Mouse (Mus musculus): ENCODE data around the gene Treh. TPM values are rescaled to one million over a fixed set of nuclear protein-coding genes. Genes with fewer than 3 reads are reported as not detected.

Treh gene
- total and polyA plus RNA-seq, 3 experiments, result not detected

- H3K9me3 ChIP-seq (replicated peaks), result no peaks in the 10 kb centered on the region; the same call in 1 of the 2 replicates
- no peaks in the 10 kb centered on the region for H3K4me1 ChIP-seq (ENCODE audit: insufficient read depth, low read depth, low read length)
- TF ChIP-seq CTCF (IDR thresholded peaks at IDR 0.05; ENCODE audit: low read depth, low read length) (peak; percentile 23; the same call in 1 of the 2 replicates), TAL1 (conservative IDR thresholded peaks at IDR 0.05; ENCODE audit: low read depth, low read length) (no peak)
- ATAC-seq (ENCODE audit: extremely low read depth, insufficient number of reproducible peaks, low FRiP score, poor library complexity, severe bottlenecking), result no peak
- DNase-seq (ENCODE audit: low spot score), result peak; percentile 21
- H3K27me3 ChIP-seq (ENCODE audit: insufficient read depth, low read length), result peaks cover 29% of the 10 kb centered on the region
- H3K4me3 ChIP-seq (ENCODE audit: low read depth, low read length), result no peak overlapping the region
- no peaks in the 10 kb centered on the region for H3K36me3 ChIP-seq (replicated peaks)
These were observed 17.7 kb upstream of the Treh start for GRCm38 (mm10) chr9:44655098-44656066.

GRCm38 (mm10) chr9:44663706-44664105, 9.3 kb upstream of the Treh start:
- TF ChIP-seq TAL1 (conservative IDR thresholded peaks at IDR 0.05; ENCODE audit: low read depth, low read length) (no peak), CTCF (IDR thresholded peaks at IDR 0.05; ENCODE audit: low read depth, low read length) (no peak), GATA2 (IDR thresholded peaks at IDR 0.05; ENCODE audit: borderline replicate concordance, low read depth, low read length) (no peak), POLR2AphosphoS5 (IDR thresholded peaks at IDR 0.05; ENCODE audit: insufficient replicate concordance, low read depth, low read length) (no peak), GATA1 (IDR thresholded peaks at IDR 0.05; ENCODE audit: borderline replicate concordance, low read length) (no peak)
- Histone ChIP-seq H3K4me1 (ENCODE audit: insufficient read depth, low read depth, low read length) (no peaks in the 10 kb centered on the region), H3K27me3 (ENCODE audit: insufficient read depth, low read length) (peaks cover 10% of the 10 kb centered on the region), H3K4me3 (ENCODE audit: low read depth, low read length) (no peak overlapping the region), H3K9me3 (replicated peaks) (no peaks in the 10 kb centered on the region), H3K36me3 (replicated peaks) (no peaks in the 10 kb centered on the region)
- ATAC-seq (ENCODE audit: extremely low read depth, insufficient number of reproducible peaks, low FRiP score, poor library complexity, severe bottlenecking) (no peak), DNase-seq (ENCODE audit: low spot score) (no peak)

DNA sequence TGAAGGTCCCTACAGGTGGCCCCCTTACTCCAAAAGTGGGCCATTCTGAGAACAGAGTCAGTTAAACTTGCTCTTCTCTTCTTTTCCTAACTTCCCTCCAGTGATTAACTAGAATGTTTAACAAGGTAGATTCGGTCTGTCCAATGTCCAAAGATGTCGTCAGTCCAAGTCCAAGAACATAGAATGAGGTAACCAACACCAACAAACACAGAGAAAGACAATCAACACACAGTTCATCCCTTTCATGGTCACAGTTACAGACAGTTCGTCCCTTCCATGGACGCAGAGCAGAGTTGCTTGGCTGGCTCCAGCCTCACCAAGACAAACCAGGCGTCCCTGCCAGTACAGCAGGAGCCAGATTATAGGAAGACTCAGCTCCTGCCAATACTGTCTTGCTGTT, 1.6 kb upstream of the Treh start:
- Histone ChIP-seq H3K4me3 (ENCODE audit: low read depth, low read length) (no peak overlapping the region), H3K36me3 (replicated peaks) (no peaks in the 10 kb centered on the region), H3K9me3 (replicated peaks) (no peaks in the 10 kb centered on the region), H3K27me3 (ENCODE audit: insufficient read depth, low read length) (peaks cover 44% of the 10 kb centered on the region), H3K4me1 (ENCODE audit: insufficient read depth, low read depth, low read length) (no peaks in the 10 kb centered on the region)
- ATAC-seq (ENCODE audit: extremely low read depth, insufficient number of reproducible peaks, low FRiP score, poor library complexity, severe bottlenecking) (no peak), DNase-seq (ENCODE audit: low spot score) (no peak)
- TF ChIP-seq GATA1 (IDR thresholded peaks at IDR 0.05; ENCODE audit: borderline replicate concordance, low read length) (no peak), TAL1 (conservative IDR thresholded peaks at IDR 0.05; ENCODE audit: low read depth, low read length) (no peak), CTCF (IDR thresholded peaks at IDR 0.05; ENCODE audit: low read depth, low read length) (no peak), GATA2 (IDR thresholded peaks at IDR 0.05; ENCODE audit: borderline replicate concordance, low read depth, low read length) (no peak), POLR2AphosphoS5 (IDR thresholded peaks at IDR 0.05; ENCODE audit: insufficient replicate concordance, low read depth, low read length) (no peak)

GRCm38 (mm10) chr9:44672291-44672865, 655 bp upstream of the Treh start:
- Histone ChIP-seq H3K27me3 (ENCODE audit: insufficient read depth, low read length) (peaks cover 50% of the 10 kb centered on the region), H3K4me1 (ENCODE audit: insufficient read depth, low read depth, low read length) (no peaks in the 10 kb centered on the region), H3K9me3 (replicated peaks) (no peaks in the 10 kb centered on the region), H3K36me3 (replicated peaks) (no peaks in the 10 kb centered on the region), H3K4me3 (ENCODE audit: low read depth, low read length) (no peak overlapping the region)
- TF ChIP-seq CTCF (IDR thresholded peaks at IDR 0.05; ENCODE audit: low read depth, low read length) (no peak), TAL1 (conservative IDR thresholded peaks at IDR 0.05; ENCODE audit: low read depth, low read length) (no peak), GATA1 (IDR thresholded peaks at IDR 0.05; ENCODE audit: borderline replicate concordance, low read length) (no peak), GATA2 (IDR thresholded peaks at IDR 0.05; ENCODE audit: borderline replicate concordance, low read depth, low read length) (no peak), POLR2AphosphoS5 (IDR thresholded peaks at IDR 0.05; ENCODE audit: insufficient replicate concordance, low read depth, low read length) (no peak)
- ATAC-seq (ENCODE audit: extremely low read depth, insufficient number of reproducible peaks, low FRiP score, poor library complexity, severe bottlenecking) (no peak), DNase-seq (ENCODE audit: low spot score) (no peak)

DNA sequence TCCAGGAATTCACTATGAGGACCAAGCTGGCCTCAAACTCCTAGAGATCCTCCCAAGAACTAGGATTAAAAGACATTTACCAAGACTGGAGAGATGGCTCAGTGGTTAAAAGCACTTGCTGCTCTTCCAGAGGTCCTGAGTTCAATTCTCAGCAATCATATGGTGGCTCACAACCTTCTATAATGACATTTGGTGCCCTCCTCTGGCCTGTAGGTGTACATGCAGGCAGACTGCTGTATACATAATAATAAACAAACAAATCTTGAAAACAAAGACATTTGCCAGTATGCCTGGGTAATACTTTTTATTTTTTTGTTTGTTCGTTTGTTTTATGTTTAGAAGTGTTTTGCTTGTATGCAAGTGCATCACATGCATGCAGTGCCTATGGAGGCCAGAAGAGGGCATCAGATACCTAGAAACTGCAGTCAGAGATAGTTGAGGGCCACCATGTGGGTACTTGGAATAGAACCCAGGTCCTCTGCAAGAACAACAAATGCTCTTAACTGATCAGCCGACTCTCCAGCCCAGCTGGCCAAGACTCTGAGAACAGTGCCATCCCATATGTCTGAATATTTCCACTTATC, 5.3 kb downstream of the Treh start:
- Histone ChIP-seq H3K27me3 (ENCODE audit: insufficient read depth, low read length) (peaks cover 54% of the 10 kb centered on the region), H3K4me3 (ENCODE audit: low read depth, low read length) (no peak overlapping the region), H3K9me3 (replicated peaks) (no peaks in the 10 kb centered on the region), H3K36me3 (replicated peaks) (no peaks in the 10 kb centered on the region), H3K4me1 (ENCODE audit: insufficient read depth, low read depth, low read length) (no peaks in the 10 kb centered on the region)
- ATAC-seq (ENCODE audit: extremely low read depth, insufficient number of reproducible peaks, low FRiP score, poor library complexity, severe bottlenecking) (no peak), DNase-seq (ENCODE audit: low spot score) (no peak)
- TF ChIP-seq POLR2AphosphoS5 (IDR thresholded peaks at IDR 0.05; ENCODE audit: insufficient replicate concordance, low read depth, low read length) (no peak), CTCF (IDR thresholded peaks at IDR 0.05; ENCODE audit: low read depth, low read length) (no peak), GATA2 (IDR thresholded peaks at IDR 0.05; ENCODE audit: borderline replicate concordance, low read depth, low read length) (no peak), GATA1 (IDR thresholded peaks at IDR 0.05; ENCODE audit: borderline replicate concordance, low read length) (no peak), TAL1 (conservative IDR thresholded peaks at IDR 0.05; ENCODE audit: low read depth, low read length) (no peak)

- TF ChIP-seq TAL1 (conservative IDR thresholded peaks at IDR 0.05; ENCODE audit: low read depth, low read length) (no peak), CTCF (IDR thresholded peaks at IDR 0.05; ENCODE audit: low read depth, low read length) (no peak), GATA2 (IDR thresholded peaks at IDR 0.05; ENCODE audit: borderline replicate concordance, low read depth, low read length) (no peak), GATA1 (IDR thresholded peaks at IDR 0.05; ENCODE audit: borderline replicate concordance, low read length) (no peak), POLR2AphosphoS5 (IDR thresholded peaks at IDR 0.05; ENCODE audit: insufficient replicate concordance, low read depth, low read length) (no peak)
- no peak for ATAC-seq (ENCODE audit: extremely low read depth, insufficient number of reproducible peaks, low FRiP score, poor library complexity, severe bottlenecking)
- no peak for DNase-seq (ENCODE audit: low spot score)
- no peaks in the 10 kb centered on the region for H3K4me1 ChIP-seq (ENCODE audit: insufficient read depth, low read depth, low read length)
- peaks cover 56% of the 10 kb centered on the region for H3K27me3 ChIP-seq (ENCODE audit: insufficient read depth, low read length)
- no peaks in the 10 kb centered on the region for H3K36me3 ChIP-seq (replicated peaks)
- no peaks in the 10 kb centered on the region for H3K9me3 ChIP-seq (replicated peaks)
- no peak overlapping the region for H3K4me3 ChIP-seq (ENCODE audit: low read depth, low read length)
These were observed 6.5 kb downstream of the Treh start for GRCm38 (mm10) chr9:44679565-44679964.

Measured in G1E (cell line).